Mouse (Mus musculus): Measurements from ENCODE around the gene Aldh1l1.

Aldh1l1 gene

GRCm38 (mm10) chr6:90472697-90473096 is 13.5 kb upstream of the Aldh1l1 start:
- no peak for DNase-seq

- DNase-seq, result no peak
Observed at GRCm38 (mm10) chr6:90473630-90474360, 12.4 kb upstream of the Aldh1l1 start.

GRCm38 (mm10) chr6:90474361-90474750 is 11.9 kb upstream of the Aldh1l1 start:
- DNase-seq, result no peak

- no peak for DNase-seq
Observed at GRCm38 (mm10) chr6:90475176-90475853, 10.9 kb upstream of the Aldh1l1 start.

GRCm38 (mm10) chr6:90475854-90476212 is 10.4 kb upstream of the Aldh1l1 start:
- no peak for DNase-seq

- peak; percentile 50 for DNase-seq
Observed at GRCm38 (mm10) chr6:90476941-90477518, 9.2 kb upstream of the Aldh1l1 start.

GRCm38 (mm10) chr6:90484249-90484648 is 2.0 kb upstream of the Aldh1l1 start:
- no peak for DNase-seq

- no peak for DNase-seq
Observed at GRCm38 (mm10) chr6:90484876-90485275, 1.4 kb upstream of the Aldh1l1 start.

- no peak for DNase-seq
Observed at GRCm38 (mm10) chr6:90487531-90487930, 1.3 kb downstream of the Aldh1l1 start.

- DNase-seq, result no peak
Observed at GRCm38 (mm10) chr6:90489532-90489931, 3.3 kb downstream of the Aldh1l1 start.

- DNase-seq, result no peak
Observed at GRCm38 (mm10) chr6:90490976-90491375, 4.7 kb downstream of the Aldh1l1 start.

GRCm38 (mm10) chr6:90491956-90492744 is 5.9 kb downstream of the Aldh1l1 start:
- DNase-seq, result no peak

- DNase-seq, result no peak
Observed at GRCm38 (mm10) chr6:90494155-90494554, 7.9 kb downstream of the Aldh1l1 start.

- DNase-seq, result no peak
Observed at GRCm38 (mm10) chr6:90494566-90494965, 8.3 kb downstream of the Aldh1l1 start.

GRCm38 (mm10) chr6:90495282-90495912 is 9.2 kb downstream of the Aldh1l1 start:
- peak; percentile 16 for DNase-seq

- no peak for DNase-seq
Observed at GRCm38 (mm10) chr6:90496217-90496616, 10.0 kb downstream of the Aldh1l1 start.

- no peak for DNase-seq
Observed at GRCm38 (mm10) chr6:90499509-90499908, 13.3 kb downstream of the Aldh1l1 start.

- no peak for DNase-seq
Observed at GRCm38 (mm10) chr6:90501222-90501940, 15.2 kb downstream of the Aldh1l1 start.

GRCm38 (mm10) chr6:90505906-90506305 is 19.7 kb downstream of the Aldh1l1 start:
- no peak for DNase-seq

GRCm38 (mm10) chr6:90506673-90507311 is 20.6 kb downstream of the Aldh1l1 start:
- DNase-seq, result no peak

- DNase-seq, result no peak
Observed at GRCm38 (mm10) chr6:90507443-90507842, 21.2 kb downstream of the Aldh1l1 start.

- no peak for DNase-seq
Observed at GRCm38 (mm10) chr6:90508197-90508624, 22.0 kb downstream of the Aldh1l1 start.

Data from retina, postnatal 1 day (tissue).